ENCODE assay signal across 8 mouse cellular contexts in genomic region chr4:133213268-133213590, GRCm38 (mm10). TPM values are rescaled to one million over a fixed set of nuclear protein-coding genes. Genes with fewer than 3 reads are reported as not detected.
A peak's percentile ranks its signal among the peaks of the same experiment; 100 is the strongest.
DNase-seq lines count a peak whose midpoint lies in the region; ATAC-seq lines count a peak whose summit lies in the region.

No protein-coding gene starts in this region.

- H3K4me1 ChIP-seq in heart, embryonic 10.5 days, result peaks cover 29% of the 10 kb centered on the region
- peaks cover 7% of the 10 kb centered on the region; the same call in 1 of the 2 replicates for H3K4me1 ChIP-seq in hindbrain, embryonic 11.5 days (replicated peaks; ENCODE audit: control insufficient read depth, insufficient read depth, low read length)
- peaks cover 19% of the 10 kb centered on the region for H3K4me1 ChIP-seq in liver, embryonic 12.5 days
- peaks cover 21% of the 10 kb centered on the region for H3K4me1 ChIP-seq in stomach, embryonic 15.5 days

- peaks cover 76% of the 10 kb centered on the region for H3K27me3 ChIP-seq in heart, embryonic 10.5 days (ENCODE audit: insufficient read depth, poor library complexity, severe bottlenecking)
- H3K27me3 ChIP-seq in hindbrain, embryonic 11.5 days (ENCODE audit: control insufficient read depth, insufficient read depth, low read length), result peaks cover 29% of the 10 kb centered on the region
- H3K27me3 ChIP-seq in liver, embryonic 12.5 days (replicated peaks), result peaks cover 92% of the 10 kb centered on the region
- peaks cover 37% of the 10 kb centered on the region for H3K27me3 ChIP-seq in stomach, embryonic 15.5 days (replicated peaks)

- H3K27ac ChIP-seq in heart, embryonic 10.5 days, result 0 out of 2 replicates have a peak overlapping the region, but pooled peaks have one; percentile 30
- H3K27ac ChIP-seq in hindbrain, embryonic 11.5 days (ENCODE audit: low read depth, low read length), result no peak overlapping the region
- H3K27ac ChIP-seq in liver, embryonic 12.5 days, result no peak overlapping the region
- no peak overlapping the region for H3K27ac ChIP-seq in stomach, embryonic 15.5 days

- no peak for ATAC-seq in hindbrain, embryonic 11.5 days (ENCODE audit: low FRiP score)
- ATAC-seq in liver, embryonic 12.5 days, result no peak
- no peak for ATAC-seq in stomach, embryonic 15.5 days (ENCODE audit: insufficient read depth, low FRiP score, low read depth)
- ATAC-seq in granulocyte monocyte progenitor cell, adult 5-6 weeks (replicated peaks; ENCODE audit: poor library complexity, severe bottlenecking), result no peak

- no peaks in the 10 kb centered on the region for H3K9me3 ChIP-seq in heart, embryonic 10.5 days
- no peaks in the 10 kb centered on the region for H3K9me3 ChIP-seq in hindbrain, embryonic 11.5 days (ENCODE audit: control insufficient read depth, low read length)
- H3K9me3 ChIP-seq in liver, embryonic 12.5 days (replicated peaks), result no peaks in the 10 kb centered on the region
- H3K9me3 ChIP-seq in stomach, embryonic 15.5 days, result no peaks in the 10 kb centered on the region

- under 1% methylated on average over 9 of the region's 9 CpGs for WGBS in heart, embryonic 10.5 days
- 0% methylated on average over 9 of the region's 9 CpGs for WGBS in hindbrain, embryonic 11.5 days
- 4% methylated on average over 9 of the region's 9 CpGs for WGBS in liver, embryonic 12.5 days (ENCODE audit: insufficient replicate concordance)
- 3% methylated on average over 9 of the region's 9 CpGs for WGBS in stomach, embryonic 15.5 days

- H3K9ac ChIP-seq in hindbrain, embryonic 11.5 days (ENCODE audit: low read depth, low read length), result no peak overlapping the region
- no peak overlapping the region for H3K9ac ChIP-seq in liver, embryonic 12.5 days
- H3K9ac ChIP-seq in stomach, embryonic 15.5 days, result no peak overlapping the region

- peak overlapping the region; percentile 29 for H3K4me2 ChIP-seq in hindbrain, embryonic 11.5 days (replicated peaks; ENCODE audit: low read depth, low read length)
- H3K4me2 ChIP-seq in liver, embryonic 12.5 days, result peak overlapping the region; percentile 95
- peak overlapping the region; percentile 99 for H3K4me2 ChIP-seq in stomach, embryonic 15.5 days

- peak overlapping the region; percentile 80 for H3K4me3 ChIP-seq in heart, embryonic 10.5 days
- H3K4me3 ChIP-seq in hindbrain, embryonic 11.5 days (ENCODE audit: low read depth, low read length), result peak overlapping the region; percentile 4; the same call in 1 of the 2 replicates
- no peak overlapping the region for H3K4me3 ChIP-seq in liver, embryonic 12.5 days
- H3K4me3 ChIP-seq in stomach, embryonic 15.5 days (replicated peaks), result peak overlapping the region; percentile 55

- H3K36me3 ChIP-seq in heart, embryonic 10.5 days, result no peaks in the 10 kb centered on the region
- H3K36me3 ChIP-seq in hindbrain, embryonic 11.5 days (ENCODE audit: control insufficient read depth, insufficient read depth, low read length), result no peaks in the 10 kb centered on the region
- no peaks in the 10 kb centered on the region for H3K36me3 ChIP-seq in liver, embryonic 12.5 days
- H3K36me3 ChIP-seq in stomach, embryonic 15.5 days, result no peaks in the 10 kb centered on the region

- no peak for DNase-seq in heart, embryonic 10.5 days (ENCODE audit: low spot score)
- DNase-seq in heart, postnatal 4 days, result no peak
- peak; percentile 63 for DNase-seq in NIH3T3 (ENCODE audit: low read depth)
- DNase-seq in hindbrain, embryonic 11.5 days (ENCODE audit: low spot score), result no peak
- DNase-seq in adrenal gland, postnatal 4 days (ENCODE audit: low spot score in 2 of 2), result no peak

RNA-seq across cellular contexts. Expression of gene Gpr3, which starts 0.9 kb away (rescaled TPM):
- 0.09 and 0.18 TPM in 2 replicates for polyA plus RNA-seq in heart, embryonic 10.5 days (2016; fragmentation: Nextera tagmentation; extraction: Ambion mirVana)
- total RNA-seq in heart, postnatal 4 days (2021), result under 1 TPM; 0.20 to 0.45 TPM
- 0.19 and 0.50 TPM in 2 replicates for polyA plus RNA-seq in hindbrain, embryonic 11.5 days (2014; fragmentation: Nextera tagmentation; extraction: Ambion mirVana)
- not detected in 2 replicates for polyA plus RNA-seq in liver, embryonic 12.5 days (2016; fragmentation: Nextera tagmentation; extraction: Ambion mirVana)
- 0.13 and 0.23 TPM in 2 replicates for polyA plus RNA-seq in stomach, embryonic 15.5 days (2015; fragmentation: Nextera tagmentation; extraction: Ambion mirVana)
- under 1 TPM in 1 of 2 experiments, not detected in 1; 0.31 TPM for total RNA-seq in adrenal gland, postnatal 4 days (2021)
- total RNA-seq in granulocyte monocyte progenitor cell, adult 5-6 weeks (2014; fragmentation: Nextera tagmentation), result not detected in 2 replicates
- 0.36 TPM in 1 of 2 replicates, not detected in the other for total RNA-seq in granulocyte monocyte progenitor cell, adult 5-6 weeks (2017)

RNA-seq across cellular contexts. Expression of gene Cd164l2, which starts 1.3 kb away (rescaled TPM):
- 0.39 and 1.3 TPM in 2 replicates for polyA plus RNA-seq in heart, embryonic 10.5 days (2016; fragmentation: Nextera tagmentation; extraction: Ambion mirVana)
- total RNA-seq in heart, postnatal 4 days (2021), result not detected
- polyA plus RNA-seq in hindbrain, embryonic 11.5 days (2014; fragmentation: Nextera tagmentation; extraction: Ambion mirVana), result 0.91 and 0.93 TPM in 2 replicates
- polyA plus RNA-seq in liver, embryonic 12.5 days (2016; fragmentation: Nextera tagmentation; extraction: Ambion mirVana), result 0.12 and 0.26 TPM in 2 replicates
- polyA plus RNA-seq in stomach, embryonic 15.5 days (2015; fragmentation: Nextera tagmentation; extraction: Ambion mirVana), result 6.8 and 7.8 TPM in 2 replicates
- 1 to 10 TPM; 2.3 to 5.2 TPM for total RNA-seq in adrenal gland, postnatal 4 days (2021)
- total RNA-seq in granulocyte monocyte progenitor cell, adult 5-6 weeks (2014; fragmentation: Nextera tagmentation), result not detected in 2 replicates
- total RNA-seq in granulocyte monocyte progenitor cell, adult 5-6 weeks (2017), result not detected in 2 replicates

RNA-seq across cellular contexts. Expression of gene Map3k6, which starts 27.4 kb away (rescaled TPM):
- polyA plus RNA-seq in heart, embryonic 10.5 days (2016; fragmentation: Nextera tagmentation; extraction: Ambion mirVana), result 2.5 and 3.4 TPM in 2 replicates
- 1 to 10 TPM; 6.3 to 6.8 TPM for total RNA-seq in heart, postnatal 4 days (2021)
- polyA plus RNA-seq in hindbrain, embryonic 11.5 days (2014; fragmentation: Nextera tagmentation; extraction: Ambion mirVana), result 2.7 and 3.0 TPM in 2 replicates
- polyA plus RNA-seq in liver, embryonic 12.5 days (2016; fragmentation: Nextera tagmentation; extraction: Ambion mirVana), result 2.8 and 3.6 TPM in 2 replicates
- polyA plus RNA-seq in stomach, embryonic 15.5 days (2015; fragmentation: Nextera tagmentation; extraction: Ambion mirVana), result 5.0 and 8.6 TPM in 2 replicates
- total RNA-seq in adrenal gland, postnatal 4 days (2021), result 10 to 100 TPM; 24.8 to 25.2 TPM
- 0.19 and 2.0 TPM in 2 replicates for total RNA-seq in granulocyte monocyte progenitor cell, adult 5-6 weeks (2014; fragmentation: Nextera tagmentation)
- total RNA-seq in granulocyte monocyte progenitor cell, adult 5-6 weeks (2017), result 3.7 and 4.1 TPM in 2 replicates

RNA-seq across cellular contexts. Expression of gene Sytl1, which starts 49.7 kb away (rescaled TPM):
- 0.28 and 0.60 TPM in 2 replicates for polyA plus RNA-seq in heart, embryonic 10.5 days (2016; fragmentation: Nextera tagmentation; extraction: Ambion mirVana)
- under 1 TPM; 0.48 to 0.79 TPM for total RNA-seq in heart, postnatal 4 days (2021)
- 0.59 and 1.2 TPM in 2 replicates for polyA plus RNA-seq in hindbrain, embryonic 11.5 days (2014; fragmentation: Nextera tagmentation; extraction: Ambion mirVana)
- polyA plus RNA-seq in liver, embryonic 12.5 days (2016; fragmentation: Nextera tagmentation; extraction: Ambion mirVana), result 0.37 and 0.46 TPM in 2 replicates
- polyA plus RNA-seq in stomach, embryonic 15.5 days (2015; fragmentation: Nextera tagmentation; extraction: Ambion mirVana), result 17.0 and 29.0 TPM in 2 replicates
- 1 to 10 TPM; 1.5 to 2.4 TPM for total RNA-seq in adrenal gland, postnatal 4 days (2021)
- total RNA-seq in granulocyte monocyte progenitor cell, adult 5-6 weeks (2014; fragmentation: Nextera tagmentation), result 1.8 and 6.1 TPM in 2 replicates
- total RNA-seq in granulocyte monocyte progenitor cell, adult 5-6 weeks (2017), result 2.2 and 2.6 TPM in 2 replicates

Comparison
In these comparisons a context has a peak if more than half of its experiments do, and no peak if none do; other contexts are left out.
1. H3K4me2 ChIP-seq: peak in every context shown above with its lines; median percentile 99 in stomach, embryonic 15.5 days; 95 in liver, embryonic 12.5 days; 29 in hindbrain, embryonic 11.5 days.